Mouse (Mus musculus) right cerebral cortex, adult 18-20 months (tissue): ENCODE measurements around the gene Rasgrf1.

Experiments used
- DNase-seq: peaks from one replicate; pipeline ENCODE4 v3.0.0; 2022; ENCODE audit warnings: mixed read lengths

Gene Rasgrf1

GRCm38 (mm10) chr9:89909131-89910010, at the start of gene Rasgrf1:
Gene Rasgrf1 (plus strand): TSS chr9:89909908.
- peak; percentile 73 for DNase-seq

GRCm38 (mm10) chr9:89860145-89860544, 49.6 kb upstream of the Rasgrf1 start:
- DNase-seq, result no peak

GRCm38 (mm10) chr9:89860584-89860983, 49.1 kb upstream of the Rasgrf1 start:
- DNase-seq, result no peak

- DNase-seq, result no peak
Observed at GRCm38 (mm10) chr9:89867141-89867540, 42.6 kb upstream of the Rasgrf1 start.

GRCm38 (mm10) chr9:89868093-89868729, 41.5 kb upstream of the Rasgrf1 start:
- no peak for DNase-seq

- DNase-seq, result no peak
Observed at GRCm38 (mm10) chr9:89869594-89869993, 40.1 kb upstream of the Rasgrf1 start.

GRCm38 (mm10) chr9:89870531-89871150, 39.1 kb upstream of the Rasgrf1 start:
- DNase-seq, result peak; percentile 29

GRCm38 (mm10) chr9:89872137-89872536, 37.6 kb upstream of the Rasgrf1 start:
- peak; percentile 49 for DNase-seq

GRCm38 (mm10) chr9:89874434-89874833, 35.3 kb upstream of the Rasgrf1 start:
- DNase-seq, result no peak

- no peak for DNase-seq
Observed at GRCm38 (mm10) chr9:89875551-89875950, 34.2 kb upstream of the Rasgrf1 start.

- no peak for DNase-seq
Observed at GRCm38 (mm10) chr9:89878471-89879020, 31.2 kb upstream of the Rasgrf1 start.

GRCm38 (mm10) chr9:89879574-89879973, 30.1 kb upstream of the Rasgrf1 start:
- DNase-seq, result peak; percentile 38

- no peak for DNase-seq
Observed at GRCm38 (mm10) chr9:89881552-89881951, 28.2 kb upstream of the Rasgrf1 start.

- DNase-seq, result no peak
Observed at GRCm38 (mm10) chr9:89882583-89882982, 27.1 kb upstream of the Rasgrf1 start.

- peak; percentile 41 for DNase-seq
Observed at GRCm38 (mm10) chr9:89885701-89886218, 23.9 kb upstream of the Rasgrf1 start.

GRCm38 (mm10) chr9:89891534-89892293, 18.0 kb upstream of the Rasgrf1 start:
- DNase-seq, result peak; percentile 43

GRCm38 (mm10) chr9:89892540-89893188, 17.0 kb upstream of the Rasgrf1 start:
- DNase-seq, result no peak

GRCm38 (mm10) chr9:89900111-89900824, 9.4 kb upstream of the Rasgrf1 start:
- DNase-seq, result no peak

- no peak for DNase-seq
Observed at GRCm38 (mm10) chr9:89901184-89901583, 8.5 kb upstream of the Rasgrf1 start.

- no peak for DNase-seq
Observed at GRCm38 (mm10) chr9:89902813-89903212, 6.9 kb upstream of the Rasgrf1 start.

GRCm38 (mm10) chr9:89906645-89907044, 3.1 kb upstream of the Rasgrf1 start:
- DNase-seq, result no peak
